Mouse (Mus musculus): ENCODE data around the gene Gp9. TPM values are rescaled to one million over a fixed set of nuclear protein-coding genes. Genes with fewer than 3 reads are reported as not detected.
"Not testable (repeated sequence)": the region's sequence is repeated elsewhere in the genome, so short reads cannot be mapped to it uniquely, and the experiment has no call there.

The Gp9 gene
- polyA plus RNA-seq, 1 experiment from 2014 or later: 3.3 TPM

GRCm38 (mm10) chr6:87759850-87760249 is 18.0 kb upstream of the Gp9 start:
- H3K4me2 ChIP-seq (ENCODE audit: low read depth, low read length): no peak overlapping the region
- H3K27ac ChIP-seq (ENCODE audit: low read length): no peak overlapping the region
- no peak for ATAC-seq (replicated peaks; ENCODE audit: extremely low read depth, insufficient read depth, low FRiP score)
- H3K4me3 ChIP-seq (ENCODE audit: low read length): no peak overlapping the region
- no peak overlapping the region for H3K9ac ChIP-seq (ENCODE audit: low read length)
- 58% methylated on average over 3 of the region's 3 CpGs for WGBS
- no peaks in the 10 kb centered on the region for H3K4me1 ChIP-seq (ENCODE audit: control insufficient read depth, insufficient read depth, low read length)
- H3K27me3 ChIP-seq (ENCODE audit: control insufficient read depth, insufficient read depth, low read length): no peaks in the 10 kb centered on the region
- no peaks in the 10 kb centered on the region for H3K36me3 ChIP-seq (ENCODE audit: control insufficient read depth, insufficient read depth)
- no peaks in the 10 kb centered on the region for H3K9me3 ChIP-seq (replicated peaks; ENCODE audit: control insufficient read depth, low read length)

- no peak for ATAC-seq (replicated peaks; ENCODE audit: extremely low read depth, insufficient read depth, low FRiP score)
- Histone ChIP-seq H3K4me2 (ENCODE audit: low read depth, low read length) (no peak overlapping the region), H3K9ac (ENCODE audit: low read length) (no peak overlapping the region), H3K9me3 (replicated peaks; ENCODE audit: control insufficient read depth, low read length) (no peaks in the 10 kb centered on the region), H3K27ac (ENCODE audit: low read length) (no peak overlapping the region), H3K27me3 (ENCODE audit: control insufficient read depth, insufficient read depth, low read length) (no peaks in the 10 kb centered on the region), H3K4me3 (ENCODE audit: low read length) (no peak overlapping the region), H3K36me3 (ENCODE audit: control insufficient read depth, insufficient read depth) (no peaks in the 10 kb centered on the region), H3K4me1 (ENCODE audit: control insufficient read depth, insufficient read depth, low read length) (no peaks in the 10 kb centered on the region)
- 70% methylated on average over 5 of the region's 5 CpGs for WGBS
These were observed 15.7 kb upstream of the Gp9 start for GRCm38 (mm10) chr6:87762161-87762560.

- Histone ChIP-seq H3K27me3 (ENCODE audit: control insufficient read depth, insufficient read depth, low read length) (no peaks in the 10 kb centered on the region), H3K4me1 (ENCODE audit: control insufficient read depth, insufficient read depth, low read length) (no peaks in the 10 kb centered on the region), H3K4me2 (ENCODE audit: low read depth, low read length) (no peak overlapping the region), H3K27ac (ENCODE audit: low read length) (no peak overlapping the region), H3K4me3 (ENCODE audit: low read length) (no peak overlapping the region), H3K9me3 (replicated peaks; ENCODE audit: control insufficient read depth, low read length) (0 out of 2 replicates have a peak, but pooled peaks cover 2% of the 10 kb centered on the region), H3K9ac (ENCODE audit: low read length) (no peak overlapping the region), H3K36me3 (ENCODE audit: control insufficient read depth, insufficient read depth) (no peaks in the 10 kb centered on the region)
- no peak for ATAC-seq (replicated peaks; ENCODE audit: extremely low read depth, insufficient read depth, low FRiP score)
- WGBS: 58% methylated on average over 4 of the region's 4 CpGs
These were observed 14.2 kb upstream of the Gp9 start for GRCm38 (mm10) chr6:87763376-87764280.

GRCm38 (mm10) chr6:87764296-87764695 is 13.6 kb upstream of the Gp9 start:
- H3K27ac ChIP-seq (ENCODE audit: low read length); H3K4me2 ChIP-seq (ENCODE audit: low read depth, low read length); H3K27me3 ChIP-seq (ENCODE audit: control insufficient read depth, insufficient read depth, low read length); H3K4me1 ChIP-seq (ENCODE audit: control insufficient read depth, insufficient read depth, low read length); H3K9ac ChIP-seq (ENCODE audit: low read length); H3K9me3 ChIP-seq (replicated peaks; ENCODE audit: control insufficient read depth, low read length); H3K4me3 ChIP-seq (ENCODE audit: low read length); H3K36me3 ChIP-seq (ENCODE audit: control insufficient read depth, insufficient read depth); ATAC-seq (replicated peaks; ENCODE audit: extremely low read depth, insufficient read depth, low FRiP score): not testable (repeated sequence)
- WGBS: 86% methylated on average over 2 of the region's 2 CpGs

GRCm38 (mm10) chr6:87770626-87771025 is 7.2 kb upstream of the Gp9 start:
- Histone ChIP-seq H3K4me1 (ENCODE audit: control insufficient read depth, insufficient read depth, low read length) (no peaks in the 10 kb centered on the region), H3K4me2 (ENCODE audit: low read depth, low read length) (no peak overlapping the region), H3K27ac (ENCODE audit: low read length) (no peak overlapping the region), H3K27me3 (ENCODE audit: control insufficient read depth, insufficient read depth, low read length) (no peaks in the 10 kb centered on the region), H3K36me3 (ENCODE audit: control insufficient read depth, insufficient read depth) (no peaks in the 10 kb centered on the region), H3K9me3 (replicated peaks; ENCODE audit: control insufficient read depth, low read length) (0 out of 2 replicates have a peak, but pooled peaks cover 2% of the 10 kb centered on the region), H3K4me3 (ENCODE audit: low read length) (no peak overlapping the region), H3K9ac (ENCODE audit: low read length) (no peak overlapping the region)
- ATAC-seq (replicated peaks; ENCODE audit: extremely low read depth, insufficient read depth, low FRiP score): no peak
- 49% methylated on average over 8 of the region's 8 CpGs for WGBS

GRCm38 (mm10) chr6:87774466-87774865 is 3.4 kb upstream of the Gp9 start:
- Histone ChIP-seq H3K4me3 (ENCODE audit: low read length) (no peak overlapping the region), H3K36me3 (ENCODE audit: control insufficient read depth, insufficient read depth) (no peaks in the 10 kb centered on the region), H3K27me3 (ENCODE audit: control insufficient read depth, insufficient read depth, low read length) (no peaks in the 10 kb centered on the region), H3K4me1 (ENCODE audit: control insufficient read depth, insufficient read depth, low read length) (peaks cover 11% of the 10 kb centered on the region), H3K27ac (ENCODE audit: low read length) (no peak overlapping the region), H3K9me3 (replicated peaks; ENCODE audit: control insufficient read depth, low read length) (no peaks in the 10 kb centered on the region), H3K4me2 (ENCODE audit: low read depth, low read length) (no peak overlapping the region), H3K9ac (ENCODE audit: low read length) (no peak overlapping the region)
- WGBS: 37% methylated on average over 1 of the region's 1 CpGs
- no peak for ATAC-seq (replicated peaks; ENCODE audit: extremely low read depth, insufficient read depth, low FRiP score)

GRCm38 (mm10) chr6:87774909-87775308 is 3.0 kb upstream of the Gp9 start:
- Histone ChIP-seq H3K9ac (ENCODE audit: low read length) (no peak overlapping the region), H3K27ac (ENCODE audit: low read length) (no peak overlapping the region), H3K36me3 (ENCODE audit: control insufficient read depth, insufficient read depth) (no peaks in the 10 kb centered on the region), H3K27me3 (ENCODE audit: control insufficient read depth, insufficient read depth, low read length) (no peaks in the 10 kb centered on the region), H3K4me3 (ENCODE audit: low read length) (no peak overlapping the region), H3K9me3 (replicated peaks; ENCODE audit: control insufficient read depth, low read length) (no peaks in the 10 kb centered on the region), H3K4me1 (ENCODE audit: control insufficient read depth, insufficient read depth, low read length) (peaks cover 11% of the 10 kb centered on the region), H3K4me2 (ENCODE audit: low read depth, low read length) (no peak overlapping the region)
- WGBS: 83% methylated on average over 9 of the region's 9 CpGs
- no peak for ATAC-seq (replicated peaks; ENCODE audit: extremely low read depth, insufficient read depth, low FRiP score)

- Histone ChIP-seq H3K4me1 (ENCODE audit: control insufficient read depth, insufficient read depth, low read length) (peaks cover 11% of the 10 kb centered on the region), H3K9me3 (replicated peaks; ENCODE audit: control insufficient read depth, low read length) (no peaks in the 10 kb centered on the region), H3K27me3 (ENCODE audit: control insufficient read depth, insufficient read depth, low read length) (no peaks in the 10 kb centered on the region), H3K4me3 (ENCODE audit: low read length) (no peak overlapping the region), H3K36me3 (ENCODE audit: control insufficient read depth, insufficient read depth) (no peaks in the 10 kb centered on the region), H3K9ac (ENCODE audit: low read length) (no peak overlapping the region), H3K4me2 (ENCODE audit: low read depth, low read length) (no peak overlapping the region), H3K27ac (ENCODE audit: low read length) (no peak overlapping the region)
- 53% methylated on average over 3 of the region's 3 CpGs for WGBS
- no peak for ATAC-seq (replicated peaks; ENCODE audit: extremely low read depth, insufficient read depth, low FRiP score)
These were observed 2.2 kb upstream of the Gp9 start for GRCm38 (mm10) chr6:87775588-87776245.

- ATAC-seq (replicated peaks; ENCODE audit: extremely low read depth, insufficient read depth, low FRiP score): no peak
- Histone ChIP-seq H3K9ac (ENCODE audit: low read length) (no peak overlapping the region), H3K36me3 (ENCODE audit: control insufficient read depth, insufficient read depth) (no peaks in the 10 kb centered on the region), H3K27me3 (ENCODE audit: control insufficient read depth, insufficient read depth, low read length) (no peaks in the 10 kb centered on the region), H3K4me1 (ENCODE audit: control insufficient read depth, insufficient read depth, low read length) (peaks cover 11% of the 10 kb centered on the region), H3K27ac (ENCODE audit: low read length) (no peak overlapping the region), H3K4me2 (ENCODE audit: low read depth, low read length) (no peak overlapping the region), H3K9me3 (replicated peaks; ENCODE audit: control insufficient read depth, low read length) (no peaks in the 10 kb centered on the region), H3K4me3 (ENCODE audit: low read length) (no peak overlapping the region)
- WGBS: 65% methylated on average over 1 of the region's 1 CpGs
These were observed 1.2 kb upstream of the Gp9 start for GRCm38 (mm10) chr6:87776663-87777062.

All from heart, embryonic 16.5 days (tissue).